Mouse (Mus musculus): ENCODE results near the gene Tsc2.

DNA sequence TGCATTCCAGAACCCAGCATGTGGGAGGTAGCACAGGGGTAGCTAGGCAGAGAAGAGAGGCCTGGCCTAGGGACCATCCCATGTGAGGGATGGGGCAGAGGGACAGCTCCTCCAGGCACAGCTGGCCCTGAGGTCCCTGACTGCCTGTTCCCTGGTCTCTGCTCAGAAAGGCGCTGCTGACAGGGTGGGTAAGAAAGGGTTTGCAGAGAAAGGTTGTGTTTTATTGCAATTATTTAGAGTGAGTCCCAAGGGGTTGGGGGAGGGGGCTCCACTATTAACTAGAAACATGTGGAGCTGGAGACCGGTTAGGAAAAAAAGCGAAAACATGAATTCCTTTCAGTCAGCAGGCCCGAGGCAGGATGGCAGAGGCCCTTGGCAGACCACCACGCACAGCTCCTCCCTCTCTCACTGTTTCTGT is 7.2 kb upstream of the Tsc2 start:
- no peak for TF ChIP-seq CTCF (IDR thresholded peaks at IDR 0.05; ENCODE audit: low read depth)
- TF ChIP-seq EP300 (IDR thresholded peaks at IDR 0.05; ENCODE audit: low read depth), result no peak
